Mouse (Mus musculus) limb, embryonic 11.5 days (tissue): ENCODE results near the gene Bmyc. TPM values are rescaled to one million over a fixed set of nuclear protein-coding genes. Genes with fewer than 3 reads are reported as not detected.
A peak's percentile ranks its signal among the peaks of the same experiment; 100 is the strongest.

Source experiments
- ATAC-seq: fragments of 200-750 bp; cut with Nextera tagmentation; 2 replicates; pipeline ENCODE4 v1.8.0; 2017; ENCODE audit warnings: low read depth; ENCODE audit not compliant: insufficient number of reproducible peaks, low FRiP score, low TSS enrichment
- DNase-seq: peaks from one replicate; pipeline ENCODE4 v3.0.0-alpha.2; 2015; ENCODE audit warnings: low spot score
- H3K27ac ChIP-seq: fragments of 300-500 bp; sonication (generic); replicated peaks from 2 replicates; pipeline ENCODE4 v1.5.1; 2014; ENCODE audit warnings: low read depth, mild to moderate bottlenecking, low read length
- H3K27me3 ChIP-seq: fragments of 300-500 bp; sonication (generic); 2 replicates; pipeline ENCODE4 v1.6.1; 2014; ENCODE audit warnings: mild to moderate bottlenecking, low read length, mixed read lengths; ENCODE audit not compliant: control insufficient read depth, insufficient read depth
- H3K36me3 ChIP-seq: fragments of 300-500 bp; sonication (generic); 2 replicates; pipeline ENCODE4 v1.6.1; 2014; ENCODE audit warnings: mild to moderate bottlenecking, low read length, moderate library complexity, mixed read lengths; ENCODE audit not compliant: control insufficient read depth, insufficient read depth
- H3K4me1 ChIP-seq: fragments of 300-500 bp; sonication (generic); 2 replicates; pipeline ENCODE4 v1.6.1; 2014; ENCODE audit warnings: low read length, mixed read lengths; ENCODE audit not compliant: control insufficient read depth, insufficient read depth
- H3K4me2 ChIP-seq: fragments of 300-500 bp; sonication (generic); 2 replicates; pipeline ENCODE4 v1.6.1; 2014; ENCODE audit warnings: low read depth, mild to moderate bottlenecking, moderate library complexity; ENCODE audit not compliant: severe bottlenecking
- H3K4me3 ChIP-seq: fragments of 300-500 bp; sonication (generic); 2 replicates; pipeline ENCODE4 v1.5.1; 2014; ENCODE audit warnings: low read depth, low read length
- H3K9ac ChIP-seq: fragments of 300-500 bp; sonication (generic); 2 replicates; pipeline ENCODE4 v1.6.1; 2014; ENCODE audit warnings: mild to moderate bottlenecking, low read length
- H3K9me3 ChIP-seq: fragments of 300-500 bp; sonication (generic); 2 replicates; pipeline ENCODE4 v1.6.1; 2016; ENCODE audit warnings: low read length; ENCODE audit not compliant: control insufficient read depth
- WGBS: fragments of 180-500 bp; shearing (Covaris S2); extraction: QIAGEN DNeasy Blood & Tissue Kit; methylation state at CpG from one replicate; pipeline ENCODE4 v1.1.7; 2014; 5-methylcytosine and 5-hydroxymethylcytosine counted together
- polyA plus RNA-seq: library from polyadenylated mRNA; unstranded; fragments of >200 nt; fragmentation: Nextera tagmentation; extraction: Ambion mirVana; gene quantifications from 2 replicates; pipeline ENCODE4 v1.2.1, GENCODE M21; 2014

Gene Bmyc
- 73.9 and 79.2 TPM in 2 replicates for polyA plus RNA-seq

DNA sequence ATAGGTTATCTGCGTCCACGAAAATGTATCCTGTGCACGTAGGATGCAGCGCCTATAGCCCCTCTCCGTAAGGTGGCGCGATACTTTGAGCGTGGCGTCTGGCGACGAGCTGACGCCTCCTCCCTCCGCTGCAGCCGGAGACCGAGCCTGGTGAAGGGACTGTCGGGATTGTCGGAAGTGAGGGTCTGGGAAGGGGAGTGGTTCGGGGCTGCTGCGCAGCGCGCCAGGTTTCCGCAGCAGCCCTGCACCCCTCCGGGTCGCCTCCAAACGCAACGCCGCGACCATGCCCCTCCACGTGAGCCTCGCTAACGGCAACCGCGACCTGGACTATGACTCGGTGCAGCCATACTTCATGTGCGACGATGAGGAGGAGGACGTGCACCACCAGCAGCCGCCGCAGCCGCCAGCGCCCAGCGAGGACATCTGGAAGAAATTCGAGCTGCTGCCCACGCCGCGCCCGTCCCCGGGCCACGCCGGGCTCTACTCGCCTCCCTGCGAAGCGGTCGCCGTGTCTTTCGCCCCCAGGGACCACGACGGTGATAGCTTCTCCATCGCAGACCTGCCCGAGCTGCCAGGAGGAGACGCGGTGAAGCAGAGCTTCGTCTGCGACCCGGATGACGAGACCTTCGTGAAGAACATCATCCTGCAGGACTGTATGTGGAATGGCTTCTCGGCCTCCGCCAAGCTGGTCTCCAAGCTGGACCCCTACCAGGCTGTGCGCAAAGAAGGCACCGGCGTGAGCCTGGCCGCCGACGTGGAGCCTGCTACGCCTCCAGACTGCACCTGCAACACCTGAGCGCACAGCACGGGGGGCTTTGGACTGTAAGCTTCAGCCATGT lies at the start of gene Bmyc:
Bmyc (plus strand) TSS at position 97 of the 839 bp plus-strand sequence.
- H3K27me3 ChIP-seq, result no peaks in the 10 kb centered on the region
- peak within 1 kb of the TSS; percentile 78 for H3K4me3 ChIP-seq
- H3K9me3 ChIP-seq, result no peaks in the 10 kb centered on the region
- peak within 1 kb of the TSS; percentile 88 for H3K4me2 ChIP-seq
- DNase-seq, result peak; percentile 87
- peak within 1 kb of the TSS; percentile 68 for H3K9ac ChIP-seq
- peak within 1 kb of the TSS; percentile 68; the same call in 1 of the 2 replicates for H3K27ac ChIP-seq
- under 1% methylated on average over 78 of the region's 78 CpGs for WGBS
- no peaks in the 10 kb centered on the region for H3K36me3 ChIP-seq
- ATAC-seq, result peak; percentile 88
- H3K4me1 ChIP-seq, result 0 out of 2 replicates have a peak, but pooled peaks cover 6% of the 10 kb centered on the region

DNA sequence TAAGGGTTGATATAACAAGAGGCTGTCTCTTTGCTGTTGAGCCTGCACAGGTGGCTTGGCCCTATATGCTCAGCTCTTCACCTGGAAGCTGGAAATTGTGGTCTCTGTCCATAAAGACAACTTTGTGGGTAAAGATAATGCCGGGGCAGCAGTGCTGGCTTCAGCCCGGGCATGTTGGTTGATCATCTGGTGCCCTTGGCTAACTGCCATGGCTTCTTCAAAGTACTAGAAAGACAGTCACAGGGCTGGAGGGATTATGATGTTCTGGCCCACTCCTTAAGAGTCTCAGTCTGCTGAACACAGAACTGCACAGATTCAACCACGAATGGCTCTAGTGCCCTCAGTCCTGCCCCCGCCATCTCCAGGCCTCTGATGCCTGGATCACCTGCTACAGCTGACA lies 49.3 kb upstream of the Bmyc start:
- H3K27ac ChIP-seq, result no peak overlapping the region
- H3K9ac ChIP-seq, result no peak overlapping the region
- H3K4me3 ChIP-seq, result no peak overlapping the region
- H3K4me1 ChIP-seq, result no peaks in the 10 kb centered on the region
- H3K27me3 ChIP-seq, result no peaks in the 10 kb centered on the region
- no peak for DNase-seq
- ATAC-seq, result no peak
- H3K4me2 ChIP-seq, result no peak overlapping the region
- no peaks in the 10 kb centered on the region for H3K9me3 ChIP-seq
- H3K36me3 ChIP-seq, result no peaks in the 10 kb centered on the region
- 84% methylated on average over 4 of the region's 4 CpGs for WGBS

DNA sequence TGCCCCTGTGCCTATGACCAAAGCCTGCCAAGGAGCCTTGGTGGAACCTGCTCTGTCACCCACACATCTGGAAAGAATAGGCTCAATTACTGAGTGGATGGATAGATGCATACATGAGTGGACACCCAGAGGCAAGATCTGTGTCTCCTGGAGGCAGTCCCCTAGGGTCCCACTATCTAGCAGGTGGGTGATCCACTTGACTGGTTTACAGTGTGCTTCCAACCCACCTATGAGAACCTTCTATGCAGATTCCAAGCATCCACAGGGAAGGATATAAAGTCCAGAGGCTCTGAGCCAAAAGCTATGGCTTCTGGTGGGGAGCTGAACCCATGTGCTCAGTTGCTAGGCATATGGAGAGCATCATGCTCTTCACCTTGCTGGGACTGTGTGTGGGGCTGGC lies 48.9 kb upstream of the Bmyc start, which contains the start of gene Lcn5:
Lcn5 (plus strand) TSS at position 301 of the 400 bp plus-strand sequence.
- H3K4me2 ChIP-seq, result no peak within 1 kb of the TSS
- H3K36me3 ChIP-seq, result no peaks in the 10 kb centered on the region
- no peak for DNase-seq
- no peaks in the 10 kb centered on the region for H3K4me1 ChIP-seq
- H3K27ac ChIP-seq, result no peak within 1 kb of the TSS
- no peak within 1 kb of the TSS for H3K4me3 ChIP-seq
- H3K27me3 ChIP-seq, result no peaks in the 10 kb centered on the region
- no peak within 1 kb of the TSS for H3K9ac ChIP-seq
- no peaks in the 10 kb centered on the region for H3K9me3 ChIP-seq
- ATAC-seq, result no peak

DNA sequence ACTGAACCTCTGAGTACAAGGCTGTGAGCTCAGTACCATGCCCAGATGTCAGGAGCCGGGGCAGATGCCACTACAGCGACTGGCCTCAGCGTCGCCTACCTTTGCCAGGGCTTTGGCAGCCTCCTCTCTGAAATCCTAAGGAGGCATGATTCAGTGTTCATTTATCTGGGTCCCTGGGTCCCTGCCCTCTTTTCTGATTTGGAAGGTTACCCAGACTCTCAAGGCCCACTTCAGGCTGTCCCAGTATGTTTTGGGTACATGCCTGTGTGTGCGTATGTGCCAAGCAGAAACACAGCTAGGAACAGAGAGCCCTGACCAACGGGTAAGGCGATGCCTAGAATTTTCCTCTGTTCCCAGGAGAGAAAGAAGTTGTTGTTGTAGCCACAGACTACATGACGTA lies 46.3 kb upstream of the Bmyc start:
- ATAC-seq (no peak), DNase-seq (no peak)
- H3K27me3 ChIP-seq, result no peaks in the 10 kb centered on the region
- H3K4me3 ChIP-seq, result no peak overlapping the region
- H3K27ac ChIP-seq, result no peak overlapping the region
- 77% methylated on average over 8 of the region's 8 CpGs for WGBS
- H3K9ac ChIP-seq, result no peak overlapping the region
- H3K4me1 ChIP-seq, result no peaks in the 10 kb centered on the region
- no peak overlapping the region for H3K4me2 ChIP-seq
- H3K9me3 ChIP-seq, result no peaks in the 10 kb centered on the region
- H3K36me3 ChIP-seq, result no peaks in the 10 kb centered on the region

DNA sequence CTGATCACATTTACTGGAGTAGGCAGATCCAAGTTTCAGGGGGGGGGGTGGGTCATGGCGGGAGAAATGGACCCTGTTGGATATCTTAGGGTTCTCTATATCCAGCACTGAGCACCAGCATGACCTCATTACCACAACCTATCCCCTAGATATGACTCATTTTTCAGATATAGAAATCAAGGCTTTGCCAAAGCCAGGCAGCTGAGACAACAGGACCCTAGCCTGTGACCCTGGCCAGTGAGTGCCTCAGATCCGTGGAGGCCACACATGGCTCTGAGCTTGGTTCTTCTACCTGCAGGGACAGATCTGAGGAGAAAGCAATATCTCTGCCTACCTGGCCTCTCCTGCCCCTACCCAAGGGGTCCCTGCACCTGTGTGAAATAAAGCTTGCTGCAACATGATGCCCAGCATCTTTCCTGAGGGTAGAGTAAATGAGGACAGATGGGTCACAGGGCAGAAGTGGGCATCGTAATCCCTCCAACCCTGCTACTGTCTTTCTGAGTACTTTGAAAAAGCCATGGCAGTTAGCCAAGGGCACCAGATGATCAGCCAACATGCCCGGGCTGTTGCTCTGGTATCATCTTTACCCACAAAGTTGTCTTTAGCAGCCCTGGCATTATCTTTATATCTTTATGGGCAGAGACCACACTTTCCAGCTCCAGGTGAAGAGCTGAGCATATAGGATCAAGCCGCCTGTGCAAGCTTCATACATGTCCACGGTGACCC lies 45.1 kb upstream of the Bmyc start:
- H3K27ac ChIP-seq, result no peak overlapping the region
- H3K27me3 ChIP-seq, result no peaks in the 10 kb centered on the region
- H3K4me3 ChIP-seq, result no peak overlapping the region
- 86% methylated on average over 6 of the region's 6 CpGs for WGBS
- DNase-seq (no peak), ATAC-seq (no peak)
- H3K9ac ChIP-seq, result no peak overlapping the region
- H3K36me3 ChIP-seq, result no peaks in the 10 kb centered on the region
- no peak overlapping the region for H3K4me2 ChIP-seq
- H3K9me3 ChIP-seq, result no peaks in the 10 kb centered on the region
- H3K4me1 ChIP-seq, result no peaks in the 10 kb centered on the region

DNA sequence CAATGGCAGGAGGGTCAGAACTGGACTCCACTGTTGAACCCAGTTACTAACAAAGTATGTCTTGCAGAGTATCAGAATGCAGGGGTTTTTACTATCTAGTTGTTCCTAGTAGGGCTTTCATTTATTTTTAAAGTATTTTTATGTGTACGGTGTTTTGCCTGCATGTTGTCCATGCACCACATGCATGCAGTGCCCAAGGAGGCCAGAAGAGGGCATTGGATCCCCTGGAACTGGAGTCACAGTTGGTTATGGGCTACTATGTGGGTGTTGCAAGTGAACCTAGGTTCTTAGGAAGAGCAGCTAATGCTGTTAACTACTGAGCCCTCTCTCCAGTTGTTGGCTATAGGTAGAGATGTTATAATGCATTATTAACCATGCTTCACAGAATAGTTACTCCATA lies 43.0 kb upstream of the Bmyc start:
- no peaks in the 10 kb centered on the region for H3K27me3 ChIP-seq
- 58% methylated on average over 1 of the region's 1 CpGs for WGBS
- no peak overlapping the region for H3K27ac ChIP-seq
- no peaks in the 10 kb centered on the region for H3K36me3 ChIP-seq
- no peak overlapping the region for H3K4me3 ChIP-seq
- ATAC-seq (no peak), DNase-seq (peak; percentile 76)
- no peak overlapping the region for H3K4me2 ChIP-seq
- no peak overlapping the region for H3K9ac ChIP-seq
- H3K4me1 ChIP-seq, result no peaks in the 10 kb centered on the region
- no peaks in the 10 kb centered on the region for H3K9me3 ChIP-seq

DNA sequence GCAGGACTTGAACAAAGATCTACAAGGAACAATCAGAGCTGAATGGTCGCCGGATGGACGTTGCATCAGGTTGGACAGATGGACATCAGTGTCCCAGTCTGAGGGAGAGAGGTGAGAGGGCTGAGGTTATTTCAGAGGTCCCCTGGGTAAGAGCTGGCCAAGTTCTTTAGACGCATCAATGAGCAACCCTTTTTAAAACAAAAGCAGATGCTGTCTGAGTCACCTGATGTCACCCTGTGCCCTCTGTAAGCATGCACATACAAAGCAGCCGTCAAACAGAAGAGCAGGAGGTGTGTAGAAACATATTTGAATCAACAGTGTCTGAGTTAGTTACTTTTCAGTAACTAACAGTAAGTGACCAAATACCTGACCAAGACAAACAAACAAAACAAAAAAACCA lies 42.4 kb upstream of the Bmyc start:
- WGBS, result 85% methylated on average over 5 of the region's 5 CpGs
- H3K4me1 ChIP-seq, result no peaks in the 10 kb centered on the region
- no peak overlapping the region for H3K27ac ChIP-seq
- no peak for DNase-seq
- no peak overlapping the region for H3K4me3 ChIP-seq
- ATAC-seq, result no peak
- no peaks in the 10 kb centered on the region for H3K9me3 ChIP-seq
- no peak overlapping the region for H3K9ac ChIP-seq
- H3K4me2 ChIP-seq, result no peak overlapping the region
- no peaks in the 10 kb centered on the region for H3K27me3 ChIP-seq
- H3K36me3 ChIP-seq, result no peaks in the 10 kb centered on the region

DNA sequence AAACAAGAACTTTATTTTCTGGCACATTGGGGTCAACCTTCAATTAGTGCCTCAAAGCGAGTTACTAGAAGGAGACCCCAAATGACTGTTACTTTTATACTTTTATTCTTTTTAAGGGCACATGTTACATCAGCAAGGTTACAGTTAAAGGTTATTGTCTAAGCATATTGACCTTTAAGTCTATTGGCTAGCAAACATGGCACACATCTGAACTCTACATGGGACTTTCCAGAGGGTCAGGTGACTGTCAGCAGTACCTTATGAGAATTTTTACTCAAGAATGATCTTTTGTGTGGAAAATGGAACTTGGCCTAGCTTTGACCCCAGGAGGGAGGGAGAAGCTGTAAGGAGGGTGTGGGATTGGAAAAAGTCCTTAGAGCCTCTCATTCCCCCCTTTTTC lies 40.0 kb upstream of the Bmyc start:
- DNase-seq, result no peak

More for the DNA sequence above, 40.0 kb upstream of the Bmyc start:
- Histone ChIP-seq H3K9me3 (no peaks in the 10 kb centered on the region), H3K4me1 (no peaks in the 10 kb centered on the region), H3K27ac (no peak overlapping the region), H3K9ac (no peak overlapping the region), H3K36me3 (no peaks in the 10 kb centered on the region), H3K4me2 (no peak overlapping the region), H3K4me3 (no peak overlapping the region), H3K27me3 (no peaks in the 10 kb centered on the region)
- ATAC-seq, result no peak
- WGBS, result 64% methylated on average over 1 of the region's 1 CpGs
